Mouse (Mus musculus) myocyte (in vitro differentiated cells): ENCODE data around the gene Fam181a.

Experiments
- CEBPB ChIP-seq: IDR thresholded peaks from 2 replicates; pipeline ENCODE4 v1.6.1; 2011; ENCODE audit warnings: mild to moderate bottlenecking, moderate library complexity; ENCODE audit not compliant: poor library complexity, insufficient read depth, severe bottlenecking
- MYOG ChIP-seq, 3 experiments: IDR thresholded peaks; one replicate each; pipeline ENCODE4 v1.6.1; 2011; ENCODE audit warnings: control low read depth in 2 of 3, low read depth in 2 of 3, mild to moderate bottlenecking in 2 of 3; ENCODE audit not compliant: insufficient read length in 2 of 3, control insufficient read depth in 1 of 3, insufficient read depth in 1 of 3
- POLR2A ChIP-seq: IDR thresholded peaks from one replicate; pipeline ENCODE4 v1.6.1; 2011; ENCODE audit warnings: low read depth, mild to moderate bottlenecking, control low read depth, moderate library complexity; ENCODE audit not compliant: insufficient read length

DNA sequence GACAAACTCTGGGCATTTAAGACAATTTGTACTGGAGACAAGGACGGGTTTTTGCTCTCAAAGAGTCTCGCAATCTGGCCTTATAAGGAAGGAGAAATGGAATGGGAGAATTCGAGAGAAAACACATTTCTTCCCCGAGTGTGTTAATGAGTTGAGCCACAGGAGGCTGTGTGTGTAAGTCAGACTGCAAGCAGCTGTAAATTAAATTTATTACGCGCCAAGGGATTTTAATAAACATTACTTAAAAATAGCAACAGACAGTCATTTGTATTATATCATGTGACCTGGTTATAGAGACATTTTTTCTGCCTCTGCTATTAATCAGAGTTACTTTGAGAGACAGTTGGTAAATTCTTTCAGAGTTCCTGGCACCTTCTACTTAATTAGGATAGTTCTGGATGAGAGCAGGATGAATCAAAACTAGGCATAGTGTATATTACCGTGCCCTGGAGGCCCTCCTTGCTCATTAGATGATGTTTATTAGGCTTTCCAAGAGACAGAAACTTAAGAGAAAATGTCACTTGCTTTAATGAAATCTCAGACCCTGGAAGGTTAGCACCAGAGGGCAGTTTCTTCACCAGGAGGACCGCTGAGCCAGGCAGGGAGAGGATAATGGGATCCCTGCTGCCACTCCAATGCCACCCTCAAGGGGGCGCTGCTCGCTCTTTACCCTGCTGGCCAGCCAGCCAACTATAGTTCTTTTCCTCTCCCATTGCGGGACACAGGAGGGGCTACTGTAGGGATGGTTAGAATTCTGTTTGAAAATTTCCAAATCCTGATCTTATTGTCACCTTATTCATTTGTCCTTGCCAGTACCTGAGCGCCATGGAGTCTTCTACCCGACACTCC, 48.5 kb upstream of the Fam181a start:
- no peak for TF ChIP-seq POLR2A
- no peak for TF ChIP-seq CEBPB
- TF ChIP-seq MYOG (IDR thresholded peaks at IDR 0.05; ENCODE audit: control insufficient read depth in 1 of 3, insufficient read depth in 1 of 3, insufficient read length in 2 of 3, low read depth in 2 of 3) = no peak
